Mouse (Mus musculus): Measurements from ENCODE around the gene Dydc2.

DNA sequence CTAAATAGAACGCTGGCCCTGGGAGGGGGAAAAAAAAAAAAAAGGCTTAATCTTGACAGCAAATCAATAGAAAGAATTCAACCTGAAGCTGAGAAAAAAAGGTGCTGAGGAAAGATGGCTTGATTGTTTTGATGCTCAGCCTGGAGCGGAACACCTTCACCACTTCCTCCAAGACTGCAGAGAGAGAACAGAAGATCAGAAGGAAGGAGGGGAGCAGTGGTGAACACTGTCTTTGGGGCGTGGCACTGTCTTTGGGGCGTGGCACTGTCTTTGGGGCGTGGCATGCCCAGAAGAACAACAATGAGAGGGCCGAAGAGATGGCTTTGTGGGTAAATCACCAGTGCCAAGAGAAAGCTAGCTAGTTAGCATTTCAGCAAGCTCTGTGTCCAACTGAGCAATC lies 18.5 kb downstream of the Dydc2 start:
- no peak for TF ChIP-seq CTCF (IDR thresholded peaks at IDR 0.05; ENCODE audit: borderline replicate concordance, control insufficient read depth, extremely low read depth, insufficient read depth, low read length, poor library complexity)
- TF ChIP-seq POLR2A (IDR thresholded peaks at IDR 0.05; ENCODE audit: control insufficient read depth, extremely low read depth, insufficient read depth, low read length, poor library complexity), result no peak

Data from thymus, adult 2 months (tissue).